Mouse (Mus musculus) megakaryocyte, embryonic 14.5 days (primary cell): ENCODE measurements around the gene Pde4a.

Experiments used
- FLI1 ChIP-seq: IDR thresholded peaks from 2 replicates; pipeline ENCODE4 v1.6.1; 2012; ENCODE audit warnings: low read length, inconsistent platforms, mixed read lengths
- GATA1 ChIP-seq: IDR thresholded peaks from 3 replicates; pipeline ENCODE4 v1.6.1; 2012; ENCODE audit warnings: mixed read lengths, low read length, inconsistent platforms, borderline replicate concordance

GRCm38 (mm10) chr9:21216050-21216841 is 50.7 kb downstream of the Pde4a start:
- TF ChIP-seq GATA1, result no peak
- no peak for TF ChIP-seq FLI1
